Mouse (Mus musculus) kidney, postnatal 0 days (tissue): ENCODE results near the gene Rac2. TPM values are rescaled to one million over a fixed set of nuclear protein-coding genes. Genes with fewer than 3 reads are reported as not detected.

Experiments used
- ATAC-seq: fragments of 200-750 bp; cut with Nextera tagmentation; replicated peaks from 2 replicates; pipeline ENCODE4 v1.8.0; 2017; ENCODE audit warnings: low read depth, moderate number of reproducible peaks, moderate TSS enrichment, moderate library complexity; ENCODE audit not compliant: low FRiP score
- DNase-seq: peaks from one replicate; pipeline ENCODE4 v3.0.0-alpha.2; 2016; ENCODE audit warnings: low spot score
- H3K27ac ChIP-seq: fragments of 300-500 bp; sonication (generic); 2 replicates; pipeline ENCODE4 v1.5.1; 2014; ENCODE audit warnings: mild to moderate bottlenecking
- H3K27me3 ChIP-seq: fragments of 300-500 bp; sonication (generic); 2 replicates; pipeline ENCODE4 v1.6.1; 2014; ENCODE audit warnings: low read length, mixed read lengths; ENCODE audit not compliant: insufficient read depth
- H3K36me3 ChIP-seq: fragments of 300-500 bp; sonication (generic); 2 replicates; pipeline ENCODE4 v1.6.1; 2014; ENCODE audit warnings: low read length, mixed read lengths; ENCODE audit not compliant: insufficient read depth
- H3K4me1 ChIP-seq: fragments of 300-500 bp; sonication (generic); replicated peaks from 2 replicates; pipeline ENCODE4 v1.6.1; 2014; ENCODE audit warnings: antibody characterized with exemption, low read length, mixed read lengths; ENCODE audit not compliant: insufficient read depth
- H3K4me2 ChIP-seq: fragments of 300-500 bp; sonication (generic); 2 replicates; pipeline ENCODE4 v1.6.1; 2014; ENCODE audit warnings: mild to moderate bottlenecking, low read length, moderate library complexity, mixed read lengths
- H3K4me3 ChIP-seq: fragments of 300-500 bp; sonication (generic); replicated peaks from 2 replicates; pipeline ENCODE4 v1.5.1; 2014; ENCODE audit warnings: low read depth, low read length
- H3K9ac ChIP-seq: fragments of 300-500 bp; sonication (generic); 2 replicates; pipeline ENCODE4 v1.6.1; 2014; ENCODE audit warnings: low read depth, low read length
- H3K9me3 ChIP-seq: fragments of 300-500 bp; sonication (generic); replicated peaks from 2 replicates; pipeline ENCODE4 v1.6.1; 2016; ENCODE audit warnings: low read length, inconsistent platforms, mixed read lengths
- CTCF ChIP-seq: IDR thresholded peaks from 2 replicates; pipeline ENCODE4 v1.5.1; 2016; ENCODE audit warnings: antibody characterized with exemption, low read depth, mild to moderate bottlenecking, moderate library complexity
- WGBS: fragments of 180-500 bp; shearing (Covaris S2); extraction: QIAGEN DNeasy Blood & Tissue Kit; methylation state at CpG from one replicate; pipeline ENCODE4 v1.1.7; 2014; 5-methylcytosine and 5-hydroxymethylcytosine counted together
- polyA plus RNA-seq: library from polyadenylated mRNA; unstranded; fragments of >200 nt; fragmentation: Nextera tagmentation; extraction: Ambion mirVana; gene quantifications from 2 replicates; pipeline ENCODE4 v1.2.1, GENCODE M21; 2015

The Rac2 gene
- polyA plus RNA-seq, 1 experiment from 2014 or later, result 8.8 TPM

DNA sequence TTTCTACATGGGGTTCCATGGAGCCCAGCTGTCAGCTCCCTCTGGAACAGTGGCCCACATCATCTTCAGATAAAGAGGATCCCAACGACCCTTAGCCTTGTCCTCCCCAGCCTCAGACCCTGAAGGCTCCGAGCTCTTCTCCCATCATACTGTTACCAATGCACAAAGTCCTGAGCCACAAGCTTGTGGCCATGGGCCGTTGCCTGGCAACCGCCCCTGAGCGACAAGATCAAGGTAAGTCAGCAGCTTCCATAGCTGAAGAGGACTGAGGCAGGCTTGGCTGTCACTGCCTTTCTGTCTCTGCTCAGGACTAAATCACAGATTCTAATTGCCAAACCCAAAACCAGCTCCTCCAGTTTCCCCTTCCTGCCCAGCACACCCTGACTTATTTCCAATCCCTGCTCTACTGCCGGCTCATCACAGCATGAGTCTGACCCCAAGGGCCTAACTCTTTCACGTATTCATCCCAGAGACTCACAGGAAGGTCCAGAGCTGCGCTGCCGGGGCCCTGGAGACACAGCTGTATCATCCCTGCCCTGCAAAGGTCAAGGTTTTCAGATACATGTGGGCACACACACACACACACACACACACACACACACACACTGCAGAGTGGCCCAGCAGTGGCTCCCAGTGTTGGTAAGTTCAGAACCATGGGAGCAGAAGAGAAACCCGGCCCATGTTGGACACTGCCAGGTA, 36.7 kb downstream of the Rac2 start:
- WGBS, result 65% methylated on average over 10 of the region's 10 CpGs
- no peak for DNase-seq
- H3K36me3 ChIP-seq, result no peaks in the 10 kb centered on the region
- no peak for TF ChIP-seq CTCF
- ATAC-seq, result no peak
- H3K9ac ChIP-seq, result no peak overlapping the region
- no peak overlapping the region for H3K27ac ChIP-seq
- no peak overlapping the region for H3K4me3 ChIP-seq
- H3K4me2 ChIP-seq, result no peak overlapping the region
- peaks cover 7% of the 10 kb centered on the region for H3K4me1 ChIP-seq
- H3K27me3 ChIP-seq, result no peaks in the 10 kb centered on the region
- no peaks in the 10 kb centered on the region for H3K9me3 ChIP-seq

DNA sequence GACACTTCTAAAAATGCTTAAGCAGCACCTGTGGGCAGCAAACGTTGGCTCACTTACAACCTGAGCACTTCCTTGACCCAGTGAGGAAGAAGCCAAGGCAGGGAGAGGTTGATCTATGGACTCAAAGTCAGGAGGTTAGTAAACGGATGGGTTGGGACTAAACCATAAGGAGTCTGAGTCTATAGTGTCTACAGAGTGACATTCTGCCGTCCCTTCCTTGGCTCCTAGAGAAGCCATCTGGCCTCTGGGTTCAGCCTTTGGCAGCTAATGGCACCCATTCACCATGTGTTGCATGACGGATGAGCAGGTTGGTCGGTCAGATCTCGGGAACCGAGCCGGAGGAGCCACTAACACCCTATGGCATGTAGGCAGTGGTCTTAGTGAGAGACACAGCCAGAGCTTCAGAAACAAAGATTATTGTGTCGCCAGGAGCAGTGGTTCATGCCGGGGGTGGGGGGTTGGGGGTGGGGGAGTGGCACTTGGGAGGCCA, 39.2 kb downstream of the Rac2 start:
- Histone ChIP-seq H3K27me3 (no peaks in the 10 kb centered on the region), H3K36me3 (no peaks in the 10 kb centered on the region)
- ATAC-seq, result no peak

DNA sequence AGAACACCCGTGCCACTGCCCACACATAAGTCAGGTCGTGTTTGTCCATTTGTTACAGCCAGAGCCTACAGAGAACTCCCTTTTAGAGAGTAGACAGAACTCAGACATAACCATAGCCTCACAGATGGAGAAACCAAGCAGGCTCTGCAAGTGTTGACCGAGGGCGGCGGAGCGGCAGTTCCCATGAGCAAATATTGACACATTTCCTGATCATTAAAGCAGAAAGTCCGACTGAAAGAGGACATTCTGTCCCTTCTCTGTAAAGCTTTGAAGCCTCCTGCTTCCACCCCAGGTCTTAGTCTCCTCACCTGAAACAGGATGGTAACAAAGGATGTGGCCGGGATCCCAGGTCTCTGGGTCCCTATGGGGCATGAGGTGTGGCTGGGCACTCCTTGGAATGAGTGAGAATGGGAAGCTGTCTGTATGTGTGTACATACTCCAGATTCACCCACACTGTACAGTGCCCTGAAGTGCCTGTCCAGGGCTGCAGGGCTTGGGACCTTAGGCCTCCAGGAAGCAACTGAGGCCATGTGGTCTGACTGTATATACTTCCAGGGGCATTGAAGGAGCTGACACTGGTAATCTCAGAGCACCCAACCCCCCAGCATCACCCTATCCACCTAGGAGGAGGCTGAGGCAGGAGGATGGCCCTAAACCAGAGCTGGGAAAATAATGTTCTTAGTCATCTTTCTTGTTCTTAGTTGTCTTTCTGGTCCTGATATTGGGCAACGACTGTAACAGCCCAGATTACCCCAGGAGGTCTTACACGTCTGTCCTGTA, 39.8 kb downstream of the Rac2 start:
- no peak overlapping the region for H3K27ac ChIP-seq
- no peaks in the 10 kb centered on the region for H3K9me3 ChIP-seq
- no peaks in the 10 kb centered on the region for H3K36me3 ChIP-seq
- TF ChIP-seq CTCF, result no peak; the same call in 1 of the 2 replicates
- H3K4me2 ChIP-seq, result no peak overlapping the region
- no peak for ATAC-seq
- no peak overlapping the region for H3K4me3 ChIP-seq
- H3K9ac ChIP-seq, result no peak overlapping the region
- 67% methylated on average over 10 of the region's 10 CpGs for WGBS
- H3K4me1 ChIP-seq, result peaks cover 27% of the 10 kb centered on the region
- no peak for DNase-seq
- H3K27me3 ChIP-seq, result no peaks in the 10 kb centered on the region

More for the DNA sequence above, 39.2 kb downstream of the Rac2 start:
- Histone ChIP-seq H3K4me1 (peaks cover 22% of the 10 kb centered on the region), H3K4me3 (no peak overlapping the region), H3K27ac (no peak overlapping the region), H3K9ac (no peak overlapping the region), H3K4me2 (no peak overlapping the region), H3K9me3 (no peaks in the 10 kb centered on the region)
- DNase-seq, result no peak
- no peak for TF ChIP-seq CTCF
- 55% methylated on average over 10 of the region's 10 CpGs for WGBS

DNA sequence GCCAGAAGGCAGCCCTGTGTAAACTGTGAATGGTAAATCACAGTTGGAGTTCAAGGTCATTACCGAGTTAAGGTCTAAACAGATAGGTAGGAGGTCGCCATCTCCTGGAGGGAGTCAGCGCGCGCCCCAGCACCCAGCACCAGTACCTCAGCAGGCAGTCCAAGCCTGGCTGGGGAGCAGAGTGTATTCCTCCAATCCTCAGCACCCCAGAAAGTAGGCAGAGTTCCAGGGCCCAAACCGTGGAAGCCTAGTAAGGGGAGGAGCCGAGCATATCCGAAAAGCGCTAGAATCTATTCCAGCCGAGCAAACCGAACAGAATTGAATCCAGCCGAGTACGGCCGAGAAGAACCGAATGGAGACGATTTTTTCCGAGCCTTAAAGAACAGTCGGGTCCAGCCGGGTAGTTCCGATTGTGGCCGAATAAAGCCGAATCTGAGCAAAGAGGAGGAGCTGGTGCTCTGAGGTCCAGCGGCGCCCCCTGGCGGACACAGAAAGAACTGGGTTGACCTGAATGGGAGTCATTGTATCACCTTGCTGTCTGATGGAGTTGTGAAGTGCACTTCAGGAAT, 40.6 kb downstream of the Rac2 start:
- no peaks in the 10 kb centered on the region for H3K27me3 ChIP-seq
- H3K4me2 ChIP-seq, result peak overlapping the region; percentile 54
- 1% methylated on average over 25 of the region's 25 CpGs for WGBS
- TF ChIP-seq CTCF, result peak; percentile 97
- peaks cover 30% of the 10 kb centered on the region for H3K4me1 ChIP-seq
- ATAC-seq (peak; percentile 82), DNase-seq (peak; percentile 99)
- H3K36me3 ChIP-seq, result no peaks in the 10 kb centered on the region
- H3K27ac ChIP-seq, result peak overlapping the region; percentile 81
- peak overlapping the region; percentile 67 for H3K9ac ChIP-seq
- peak overlapping the region; percentile 23 for H3K4me3 ChIP-seq
- no peaks in the 10 kb centered on the region for H3K9me3 ChIP-seq

DNA sequence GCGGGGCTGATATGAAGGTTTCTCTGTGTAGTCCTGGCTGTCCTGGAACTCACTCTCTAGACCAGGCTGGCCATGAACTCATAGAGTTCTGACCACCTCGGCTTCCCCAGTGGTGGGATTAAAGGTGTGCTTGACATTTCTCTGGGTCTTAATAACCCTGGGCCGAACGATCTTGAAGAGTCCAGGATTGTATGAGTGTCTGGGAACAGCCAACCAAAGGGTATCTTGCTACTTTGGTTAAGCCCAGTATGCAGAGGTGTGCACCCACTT, 41.2 kb downstream of the Rac2 start:
- H3K9me3 ChIP-seq, result no peaks in the 10 kb centered on the region
- ATAC-seq, result no peak
- H3K4me3 ChIP-seq, result no peak overlapping the region
- H3K27me3 ChIP-seq, result no peaks in the 10 kb centered on the region
- H3K4me2 ChIP-seq, result peak overlapping the region; percentile 54
- H3K4me1 ChIP-seq, result peaks cover 30% of the 10 kb centered on the region
- peak overlapping the region; percentile 67 for H3K9ac ChIP-seq
- no peaks in the 10 kb centered on the region for H3K36me3 ChIP-seq
- WGBS, result 65% methylated on average over 4 of the region's 4 CpGs
- no peak for DNase-seq
- TF ChIP-seq CTCF, result no peak
- H3K27ac ChIP-seq, result peak overlapping the region; percentile 81

DNA sequence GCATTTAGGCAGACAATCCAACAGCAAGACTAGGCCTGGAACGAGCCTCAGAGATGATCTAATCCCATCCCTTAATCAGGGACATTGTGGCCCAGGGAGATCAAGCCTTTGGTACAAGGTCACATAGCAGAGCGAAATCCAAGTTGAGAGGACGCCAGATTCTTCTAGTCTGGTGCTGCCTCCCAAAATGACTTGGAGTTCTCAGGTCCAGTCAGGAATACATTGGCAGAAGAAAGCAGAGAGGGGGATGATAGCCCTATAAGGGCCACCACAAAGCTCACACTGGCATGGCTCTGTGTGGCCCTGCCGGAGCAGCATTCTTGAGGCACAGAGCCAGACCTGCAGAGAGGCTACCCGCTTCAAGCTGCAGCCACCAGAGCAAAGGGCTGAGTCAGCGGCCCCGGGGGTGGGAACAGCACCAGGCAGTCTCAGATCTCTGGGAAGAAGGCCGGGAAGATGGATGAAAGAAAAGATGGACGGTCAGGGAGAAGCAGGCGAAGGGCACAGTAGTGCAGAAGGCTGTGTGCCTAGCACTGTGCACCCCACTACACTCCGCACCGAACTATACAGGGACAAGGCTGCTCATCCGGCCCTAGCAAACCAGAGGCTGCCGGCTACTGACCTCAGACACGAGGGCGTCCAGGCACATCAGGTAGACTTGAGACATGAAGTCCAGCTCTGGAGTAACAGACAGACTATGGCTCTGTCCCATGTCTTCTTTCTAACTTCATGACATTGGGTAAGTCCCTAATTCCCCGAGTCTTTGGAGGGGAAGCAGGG, 41.7 kb downstream of the Rac2 start, which contains the start of gene C1qtnf6:
TSS of gene C1qtnf6 (minus strand) at position 746 of the 780 bp plus-strand sequence.
- 59% methylated on average over 17 of the region's 17 CpGs for WGBS
- ATAC-seq, result no peak
- peaks cover 30% of the 10 kb centered on the region for H3K4me1 ChIP-seq
- TF ChIP-seq CTCF, result no peak
- no peaks in the 10 kb centered on the region for H3K9me3 ChIP-seq
- no peaks in the 10 kb centered on the region for H3K27me3 ChIP-seq
- no peaks in the 10 kb centered on the region for H3K36me3 ChIP-seq
- H3K4me3 ChIP-seq, result peak within 1 kb of the TSS; percentile 23
- no peak for DNase-seq
- peak within 1 kb of the TSS; percentile 54 for H3K4me2 ChIP-seq
- peak within 1 kb of the TSS; percentile 67 for H3K9ac ChIP-seq
- H3K27ac ChIP-seq, result peak within 1 kb of the TSS; percentile 81
